Mouse (Mus musculus): Measurements from ENCODE around the gene Cul9.
A peak's percentile ranks its signal among the peaks of the same experiment; 100 is the strongest.
"Not testable (repeated sequence)": the region's sequence is repeated elsewhere in the genome, so short reads cannot be mapped to it uniquely, and the experiment has no call there.

Cul9 gene

GRCm38 (mm10) chr17:46545813-46546564 is at the start of gene Cul9:
Cul9 (minus strand) TSS chr17:46546388.
- DNase-seq = peak; percentile 87

GRCm38 (mm10) chr17:46595336-46595735 is 49.1 kb upstream of the Cul9 start:
- no peak for DNase-seq

GRCm38 (mm10) chr17:46594606-46595005 is 48.4 kb upstream of the Cul9 start:
- DNase-seq = no peak

- DNase-seq = no peak
Observed at GRCm38 (mm10) chr17:46593124-46593523, 46.9 kb upstream of the Cul9 start.

GRCm38 (mm10) chr17:46591406-46591805 is 45.2 kb upstream of the Cul9 start:
- peak; percentile 47 for DNase-seq

- no peak for DNase-seq
Observed at GRCm38 (mm10) chr17:46590439-46590838, 44.3 kb upstream of the Cul9 start.

- DNase-seq = no peak
Observed at GRCm38 (mm10) chr17:46589635-46590314, 43.6 kb upstream of the Cul9 start.

- no peak for DNase-seq
Observed at GRCm38 (mm10) chr17:46588913-46589312, 42.7 kb upstream of the Cul9 start.

GRCm38 (mm10) chr17:46588173-46588572 is 42.0 kb upstream of the Cul9 start:
- no peak for DNase-seq

- no peak for DNase-seq
Observed at GRCm38 (mm10) chr17:46586327-46586726, 40.1 kb upstream of the Cul9 start.

GRCm38 (mm10) chr17:46578650-46579049 is 32.5 kb upstream of the Cul9 start:
- DNase-seq = no peak

GRCm38 (mm10) chr17:46576070-46576469 is 29.9 kb upstream of the Cul9 start:
- DNase-seq = peak; percentile 41

GRCm38 (mm10) chr17:46574535-46574934 is 28.3 kb upstream of the Cul9 start:
- no peak for DNase-seq

GRCm38 (mm10) chr17:46571005-46571404 is 24.8 kb upstream of the Cul9 start:
- no peak for DNase-seq

- DNase-seq = no peak
Observed at GRCm38 (mm10) chr17:46559146-46559545, 13.0 kb upstream of the Cul9 start.

GRCm38 (mm10) chr17:46558151-46558550 is 12.0 kb upstream of the Cul9 start:
- DNase-seq = no peak

- not testable (repeated sequence) for DNase-seq
Observed at GRCm38 (mm10) chr17:46557321-46557720, 11.1 kb upstream of the Cul9 start.

- peak; percentile 79 for DNase-seq
Observed at GRCm38 (mm10) chr17:46556584-46556945, 10.4 kb upstream of the Cul9 start.

GRCm38 (mm10) chr17:46555673-46556583 is 9.7 kb upstream of the Cul9 start, which contains the start of gene Srf:
Srf (minus strand) TSS chr17:46556175.
- DNase-seq = peak; percentile 97

- DNase-seq = peak; percentile 69
Observed at GRCm38 (mm10) chr17:46554977-46555672, 8.9 kb upstream of the Cul9 start.

- DNase-seq = peak; percentile 65
Observed at GRCm38 (mm10) chr17:46554646-46554976, 8.4 kb upstream of the Cul9 start.

- no peak for DNase-seq
Observed at GRCm38 (mm10) chr17:46553926-46554325, 7.7 kb upstream of the Cul9 start.

GRCm38 (mm10) chr17:46553469-46553868 is 7.3 kb upstream of the Cul9 start:
- DNase-seq = no peak
